Mouse (Mus musculus) monocyte, adult 2 months (primary cell): ENCODE data around the gene C130032M10Rik.

Source experiments
- DNase-seq, 2 experiments: peaks; one replicate each; pipeline ENCODE4 v3.0.0; 2022; ENCODE audit warnings: low spot score in 2 of 2, low read depth in 1 of 2

Gene C130032M10Rik

GRCm38 (mm10) chr9:114515364-114515763 is at the start of gene C130032M10Rik:
Gene C130032M10Rik (plus strand): TSS chr9:114515697.
- no peak for DNase-seq

- DNase-seq = no peak
Measured at GRCm38 (mm10) chr9:114466871-114467270, 48.6 kb upstream of the C130032M10Rik start.

GRCm38 (mm10) chr9:114468217-114468616 is 47.3 kb upstream of the C130032M10Rik start:
- no peak for DNase-seq

GRCm38 (mm10) chr9:114468701-114469100 is 46.8 kb upstream of the C130032M10Rik start:
- no peak for DNase-seq

- no peak for DNase-seq
Measured at GRCm38 (mm10) chr9:114471892-114472291, 43.6 kb upstream of the C130032M10Rik start.

GRCm38 (mm10) chr9:114477019-114477418 is 38.5 kb upstream of the C130032M10Rik start:
- no peak for DNase-seq

GRCm38 (mm10) chr9:114480940-114481339 is 34.6 kb upstream of the C130032M10Rik start:
- DNase-seq = no peak

GRCm38 (mm10) chr9:114484771-114485170 is 30.7 kb upstream of the C130032M10Rik start:
- DNase-seq = no peak

GRCm38 (mm10) chr9:114486808-114487207 is 28.7 kb upstream of the C130032M10Rik start:
- no peak for DNase-seq

- no peak for DNase-seq
Measured at GRCm38 (mm10) chr9:114487481-114488258, 27.8 kb upstream of the C130032M10Rik start.

- DNase-seq = no peak
Measured at GRCm38 (mm10) chr9:114496469-114496868, 19.0 kb upstream of the C130032M10Rik start.

- peak; percentile 18 to 29 for DNase-seq
Measured at GRCm38 (mm10) chr9:114498218-114498617, 17.3 kb upstream of the C130032M10Rik start.

- DNase-seq = no peak
Measured at GRCm38 (mm10) chr9:114499783-114500515, 15.5 kb upstream of the C130032M10Rik start.

- no peak for DNase-seq
Measured at GRCm38 (mm10) chr9:114501111-114501510, 14.4 kb upstream of the C130032M10Rik start.

- DNase-seq = no peak
Measured at GRCm38 (mm10) chr9:114501913-114502312, 13.6 kb upstream of the C130032M10Rik start.

- DNase-seq = no peak
Measured at GRCm38 (mm10) chr9:114502711-114503427, 12.6 kb upstream of the C130032M10Rik start.

GRCm38 (mm10) chr9:114504816-114505215 is 10.7 kb upstream of the C130032M10Rik start, which contains the start of gene Ccr4:
Gene Ccr4 (minus strand): TSS chr9:114504916.
- DNase-seq = no peak

- DNase-seq = no peak
Measured at GRCm38 (mm10) chr9:114506564-114506963, 8.9 kb upstream of the C130032M10Rik start.

GRCm38 (mm10) chr9:114507421-114507820 is 8.1 kb upstream of the C130032M10Rik start:
- no peak for DNase-seq

- no peak for DNase-seq
Measured at GRCm38 (mm10) chr9:114509785-114510184, 5.7 kb upstream of the C130032M10Rik start.

- DNase-seq = no peak
Measured at GRCm38 (mm10) chr9:114512831-114513230, 2.7 kb upstream of the C130032M10Rik start.
